Mouse (Mus musculus) CD4-positive, CD25-positive, alpha-beta regulatory T cell, adult 2 months (primary cell): Measurements from ENCODE around the gene Il12b.
A peak's percentile ranks its signal among the peaks of the same experiment; 100 is the strongest.
"Not testable (repeated sequence)": the region's sequence is repeated elsewhere in the genome, so short reads cannot be mapped to it uniquely, and the experiment has no call there.

Source experiments
- DNase-seq: peaks from one replicate; pipeline ENCODE4 v3.0.0-alpha.2; 2012; ENCODE audit warnings: low read depth, low spot score

The Il12b gene

DNA sequence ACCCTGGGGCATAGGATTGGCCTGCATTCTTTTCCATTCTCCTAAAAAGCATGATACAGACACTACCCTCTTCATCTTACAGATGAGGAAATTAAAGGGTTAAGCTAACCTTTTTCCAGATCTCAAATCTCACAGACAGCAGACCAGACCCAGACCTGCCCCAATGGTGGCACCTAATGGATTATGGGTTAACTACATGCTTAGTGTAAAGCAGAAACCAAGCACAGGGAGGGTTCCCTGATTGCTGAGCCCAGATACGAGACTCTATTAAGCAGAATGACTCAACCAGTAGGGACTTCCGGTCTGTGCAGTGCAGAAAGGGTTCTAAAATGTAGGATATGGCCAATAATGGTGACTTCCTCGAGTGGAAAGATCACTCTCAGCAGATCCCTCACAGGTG is 10.6 kb downstream of the Il12b start:
- no peak for DNase-seq

DNA sequence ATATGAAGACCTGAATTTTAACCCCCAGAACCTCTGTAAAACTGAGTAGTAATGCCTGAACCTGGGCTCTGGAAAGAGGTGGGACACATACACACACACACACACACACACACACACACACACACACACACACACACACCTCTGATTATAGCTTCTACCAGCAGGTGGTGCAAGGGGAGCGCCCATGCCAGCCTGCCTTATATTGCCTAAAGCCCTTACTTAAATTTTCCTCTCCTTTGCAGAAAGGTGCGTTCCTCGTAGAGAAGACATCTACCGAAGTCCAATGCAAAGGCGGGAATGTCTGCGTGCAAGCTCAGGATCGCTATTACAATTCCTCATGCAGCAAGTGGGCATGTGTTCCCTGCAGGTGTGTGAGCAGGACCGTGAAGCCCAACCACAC is 12.4 kb downstream of the Il12b start:
- peak; percentile 55 for DNase-seq

DNA sequence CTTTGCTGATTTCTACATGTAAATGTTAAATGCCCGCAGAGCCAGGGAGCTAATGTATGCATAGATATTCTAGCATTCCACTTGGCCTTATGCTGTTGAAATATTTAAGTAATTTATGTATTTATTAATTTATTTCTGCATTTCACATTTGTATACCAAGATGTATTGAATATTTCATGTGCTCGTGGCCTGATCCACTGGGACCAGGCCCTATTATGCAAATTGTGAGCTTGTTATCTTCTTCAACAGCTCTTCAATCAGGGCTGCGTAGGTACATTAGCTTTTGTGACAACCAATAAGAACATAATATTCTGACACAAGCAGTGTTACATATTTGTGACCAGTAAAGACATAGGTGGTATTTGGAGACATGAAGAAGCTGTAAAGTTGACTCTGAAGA is 13.5 kb downstream of the Il12b start:
- no peak for DNase-seq

DNA sequence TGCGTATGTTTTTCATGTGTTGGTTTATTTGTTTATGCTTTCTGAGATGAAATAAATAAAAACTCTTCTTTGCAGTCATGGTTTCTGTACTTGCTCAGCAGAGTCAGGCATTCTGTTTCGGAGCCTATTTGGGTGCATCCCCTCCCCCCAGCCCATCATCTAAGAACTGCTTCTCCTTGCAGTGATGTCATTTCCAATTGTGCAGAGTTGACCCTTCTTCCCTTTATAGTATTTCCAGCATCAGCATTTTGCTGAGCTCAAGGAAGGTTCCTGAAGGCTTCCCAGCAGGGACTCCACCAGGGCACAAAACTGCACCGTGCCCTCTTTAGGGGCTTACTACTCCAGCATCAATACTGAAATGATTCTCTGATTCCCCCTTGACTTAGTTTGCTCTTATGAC is 14.7 kb downstream of the Il12b start:
- DNase-seq, result no peak

DNA sequence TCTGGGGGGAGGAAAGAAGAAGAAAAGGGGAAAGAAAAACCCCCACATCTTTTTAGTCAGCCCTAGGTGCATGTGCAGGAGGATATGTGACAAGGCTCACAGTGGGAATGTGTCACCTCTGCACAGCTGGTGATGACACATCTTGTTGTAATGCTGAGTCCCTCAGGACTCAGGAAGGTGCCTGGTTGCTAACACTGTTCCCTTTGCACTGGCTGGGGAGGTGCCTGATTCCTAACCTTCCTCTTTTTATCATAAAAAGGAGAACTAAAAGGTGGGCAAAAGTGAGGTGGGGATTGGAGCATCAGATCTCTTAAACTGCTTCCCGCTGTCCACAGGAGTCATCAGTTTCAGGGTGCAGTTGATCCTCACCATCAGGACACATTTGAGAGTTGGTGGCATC is 17.5 kb downstream of the Il12b start:
- no peak for DNase-seq

DNA sequence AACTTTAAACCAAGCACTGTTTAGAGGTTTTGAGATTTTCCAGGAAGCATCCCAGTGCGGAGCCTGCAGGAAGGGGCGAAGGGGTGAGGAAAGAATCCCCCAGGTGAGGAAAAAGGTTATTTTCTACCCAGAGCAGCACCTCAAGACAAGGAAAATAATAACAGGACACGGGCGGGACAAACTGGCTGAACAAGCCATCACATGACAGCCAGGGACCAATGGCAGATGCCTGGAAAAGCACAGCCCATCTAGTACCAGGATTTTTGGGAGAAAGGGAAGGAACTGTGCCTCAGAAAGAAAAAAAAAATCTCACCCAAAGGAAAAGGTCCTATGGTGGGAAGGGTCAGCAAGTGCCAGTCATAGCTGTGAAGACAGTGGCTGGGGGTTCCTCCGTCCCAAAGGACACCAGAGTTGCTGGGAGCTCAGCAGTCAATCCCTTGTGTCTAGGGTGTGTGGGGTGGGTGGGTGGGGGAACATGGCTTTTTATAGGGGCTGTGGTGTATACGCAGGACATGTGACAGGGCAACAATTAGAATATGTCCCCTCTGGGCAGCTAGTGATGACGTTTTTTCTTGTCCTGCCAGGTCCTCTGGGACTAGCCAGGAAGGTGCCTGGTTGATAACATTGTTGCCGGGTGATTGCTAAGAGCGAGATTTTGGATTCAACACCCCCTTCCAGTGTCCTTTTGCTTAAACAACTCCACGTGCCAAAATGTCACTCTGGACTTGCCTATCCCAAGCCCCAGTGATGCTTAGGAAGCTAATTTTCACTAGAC is 22.7 kb downstream of the Il12b start:
- no peak for DNase-seq

DNA sequence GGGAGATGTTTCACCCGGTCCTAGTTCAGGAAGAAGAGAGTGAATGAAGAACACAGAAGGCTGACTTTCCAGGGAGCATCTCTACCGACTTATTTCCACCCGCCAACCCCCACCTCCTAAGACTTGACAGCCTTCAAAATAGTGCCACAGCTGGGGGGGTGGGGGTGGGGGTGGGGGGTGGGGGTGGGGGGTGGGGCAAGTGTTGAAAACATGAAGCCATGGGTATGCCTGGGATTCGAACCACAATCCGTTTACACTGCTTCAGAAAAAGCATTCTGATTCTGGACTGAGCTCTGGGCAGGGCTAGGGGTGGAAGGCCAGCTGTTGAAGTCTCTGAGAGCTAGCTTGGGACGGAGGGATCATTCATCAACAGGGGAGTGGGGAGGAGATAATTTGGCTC is 23.4 kb downstream of the Il12b start:
- DNase-seq, result no peak

DNA sequence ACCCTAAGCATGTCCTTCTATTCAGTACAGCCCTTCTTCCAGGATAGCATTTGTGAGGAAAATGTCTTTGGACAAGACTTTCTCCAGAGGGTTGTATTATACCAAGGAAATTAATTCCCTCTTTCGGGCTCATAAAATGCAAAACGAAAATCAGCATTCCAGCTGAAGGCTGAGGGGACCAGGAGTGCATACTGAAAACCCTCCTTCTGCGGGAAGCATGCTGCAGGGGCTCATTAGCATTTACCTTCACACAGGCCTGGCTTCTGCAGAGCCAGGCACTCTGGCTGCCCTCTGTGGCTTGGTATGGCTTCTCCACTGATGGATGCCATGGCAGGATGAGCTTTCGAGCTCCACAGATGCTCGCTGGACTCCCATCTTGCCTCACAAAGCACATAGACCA is 24.1 kb downstream of the Il12b start:
- no peak for DNase-seq

DNA sequence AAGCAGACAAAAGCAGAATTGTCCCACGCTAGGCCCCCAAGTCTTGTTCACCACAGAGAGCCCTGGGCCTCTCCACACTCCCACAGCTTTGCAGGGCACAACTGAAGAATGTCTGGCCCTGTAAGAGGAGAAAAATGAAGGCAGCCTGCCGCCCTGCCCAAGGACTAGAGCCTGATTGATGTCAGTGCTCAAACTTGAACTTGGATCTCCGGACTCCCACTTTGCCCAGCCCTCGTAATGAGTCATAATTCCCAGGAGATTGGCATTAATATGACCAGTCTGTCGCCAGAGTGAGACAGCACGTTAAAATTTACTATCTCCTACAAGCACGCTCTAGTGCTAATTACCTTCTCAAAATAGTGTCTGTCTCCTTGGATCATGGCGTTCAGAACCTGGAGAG is 25.1 kb downstream of the Il12b start:
- no peak for DNase-seq

DNA sequence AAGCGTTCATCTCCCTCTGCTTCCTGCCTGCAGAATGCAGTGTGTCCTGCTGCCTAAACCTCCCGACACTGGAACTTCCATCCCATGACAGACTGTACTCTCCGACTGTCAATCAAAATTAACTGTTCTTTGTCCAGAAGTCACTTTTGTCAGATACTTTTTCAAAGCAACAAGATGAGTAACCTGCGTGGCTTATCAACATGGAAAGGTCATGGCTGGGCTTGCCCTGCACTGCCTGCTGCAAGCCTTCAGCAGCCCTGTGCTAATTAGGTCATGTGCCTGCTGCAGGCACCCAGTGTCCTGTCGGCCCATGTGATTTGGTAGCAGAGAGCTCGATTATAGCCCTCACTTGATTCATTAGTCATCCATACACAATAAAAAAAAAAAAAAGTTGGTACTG is 25.8 kb downstream of the Il12b start:
- no peak for DNase-seq

DNA sequence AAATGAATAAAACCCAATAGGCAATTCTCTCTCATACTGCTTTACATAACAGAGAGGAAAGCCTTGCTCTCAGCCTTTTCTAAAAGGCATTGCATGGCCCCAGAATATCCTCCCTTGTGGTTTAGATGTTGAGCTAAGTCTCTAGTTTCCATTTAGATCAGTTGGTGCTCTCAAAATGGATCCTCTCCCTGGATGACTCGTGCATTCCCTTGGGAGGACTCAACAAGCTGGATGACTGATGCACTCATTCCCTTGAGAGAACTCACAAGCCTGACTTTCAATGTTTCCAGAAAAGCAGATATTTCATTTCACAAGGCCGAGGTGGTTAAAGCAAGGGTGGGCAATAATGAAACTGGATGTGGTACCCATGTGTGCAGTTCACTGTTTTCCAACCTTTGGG is 28.1 kb downstream of the Il12b start:
- DNase-seq, result no peak

DNA sequence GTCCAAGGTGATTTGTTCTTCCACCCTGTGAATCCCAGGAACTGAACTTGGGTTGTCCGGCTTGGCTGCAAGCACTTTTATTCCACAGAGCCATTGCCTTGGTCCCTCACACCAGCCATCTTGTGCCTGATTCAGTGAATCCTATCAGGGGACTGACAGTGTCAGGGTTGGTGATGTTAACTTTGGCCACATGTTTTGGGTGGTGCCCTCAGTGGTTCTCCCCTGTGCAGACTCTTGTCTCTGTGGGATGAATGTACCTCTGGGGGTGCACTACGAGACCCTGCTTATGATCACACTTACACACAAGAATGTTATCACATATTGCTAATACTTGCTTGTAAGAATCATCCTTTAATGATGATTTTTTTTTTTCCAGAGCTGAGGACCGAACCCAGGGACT is 30.2 kb downstream of the Il12b start:
- no peak for DNase-seq

DNA sequence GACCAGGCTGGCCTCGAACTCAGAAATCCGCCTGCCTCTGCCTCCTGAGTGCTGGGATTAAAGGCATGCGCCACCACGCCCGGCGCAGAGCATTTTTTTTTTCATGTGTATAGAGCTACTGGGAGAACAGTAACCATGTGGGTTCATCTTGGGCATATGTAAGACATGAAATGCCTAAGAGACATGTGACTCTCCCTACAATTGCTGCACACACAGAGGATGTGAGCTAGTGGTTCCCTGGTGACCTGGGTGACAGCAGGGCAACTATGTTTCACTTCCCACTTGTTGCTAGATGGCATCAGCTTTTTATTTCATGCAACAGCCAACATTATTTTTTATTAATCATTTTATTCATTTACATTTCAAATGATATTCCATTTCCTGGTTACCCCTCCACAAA is 37.9 kb downstream of the Il12b start:
- DNase-seq, result no peak

DNA sequence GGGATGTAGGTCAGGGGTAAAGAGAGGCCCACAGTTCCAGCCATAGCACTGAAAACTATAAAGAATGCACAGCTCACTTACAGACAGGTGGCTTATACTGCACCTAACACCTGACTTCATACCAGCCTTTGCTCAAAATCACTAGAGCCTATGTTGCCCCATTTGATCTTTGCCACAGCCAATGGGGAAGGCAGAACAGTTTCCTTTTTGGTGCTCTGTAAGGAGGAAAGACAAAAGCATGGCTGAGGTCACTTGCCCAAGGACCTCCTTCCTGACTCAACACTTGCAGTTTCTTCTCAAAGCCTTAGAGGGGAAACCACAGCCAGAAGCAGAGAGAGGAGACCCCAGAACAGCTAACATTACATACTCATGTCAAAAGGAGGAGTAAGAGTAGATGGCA is 51.2 kb downstream of the Il12b start:
- DNase-seq, result no peak

DNA sequence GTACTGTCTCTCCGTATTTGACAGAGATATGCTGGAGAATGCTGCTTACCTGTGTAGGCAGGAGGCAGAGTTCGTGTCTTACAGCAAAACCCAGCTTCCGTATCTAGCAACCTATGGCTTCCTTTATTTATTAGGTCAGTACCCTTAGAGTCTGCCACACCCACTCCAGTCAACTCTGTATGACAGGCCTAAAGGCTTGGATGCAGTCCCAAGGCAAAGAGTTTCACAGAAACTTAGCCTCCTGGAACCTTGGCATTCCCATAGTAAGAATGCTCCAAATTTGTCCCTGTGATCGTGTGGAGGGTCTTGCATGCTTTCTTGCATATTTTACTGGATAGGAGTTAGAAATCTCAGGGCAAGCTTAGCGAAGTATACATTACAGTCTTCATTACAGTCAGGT is 52.2 kb downstream of the Il12b start:
- not testable (repeated sequence) for DNase-seq

DNA sequence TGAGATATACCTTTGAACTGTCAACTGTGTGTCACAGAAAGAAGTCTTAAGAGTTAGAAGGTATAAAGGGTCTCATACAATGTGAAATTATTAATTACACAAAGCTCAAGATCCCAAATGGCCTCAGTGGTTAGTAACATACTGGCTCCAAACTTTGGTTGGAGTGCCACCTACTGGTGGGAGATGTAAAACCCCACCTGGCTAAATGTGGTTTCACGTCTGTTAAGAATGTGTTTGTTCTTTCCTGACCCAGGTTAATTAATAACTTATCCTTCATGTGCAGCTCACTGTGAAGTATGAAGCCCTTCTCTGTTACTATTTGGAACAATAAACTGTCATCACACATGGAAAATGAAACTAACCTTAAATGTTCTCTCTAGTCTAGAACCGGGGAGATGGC is 53.6 kb downstream of the Il12b start:
- DNase-seq, result peak; percentile 79

DNA sequence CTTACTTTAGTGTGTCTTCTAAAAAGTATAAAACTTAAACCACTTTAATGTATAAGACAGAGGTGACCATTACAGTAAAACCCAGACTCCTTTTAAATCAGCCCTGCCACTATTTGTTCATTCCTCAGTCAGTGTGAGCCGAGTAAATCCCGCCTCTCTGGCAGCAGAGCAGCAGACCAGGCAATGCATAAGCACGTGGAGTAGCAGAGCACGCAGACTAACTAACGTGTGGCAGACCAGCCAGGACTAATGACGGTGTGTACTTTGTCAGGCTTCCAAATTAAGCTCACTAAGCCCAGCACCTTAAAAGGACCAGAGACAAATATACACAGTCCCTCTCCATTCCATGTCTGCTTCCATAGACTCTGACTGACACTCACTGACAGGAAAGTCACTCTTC is 61.6 kb downstream of the Il12b start:
- DNase-seq, result no peak
